Mouse (Mus musculus) c-Kit-positive CD71-negative TER-119-negative erythroid progenitor cells, embryonic 14.5 days (primary cell): ENCODE measurements around the gene Sh3rf3.
A peak's percentile ranks its signal among the peaks of the same experiment; 100 is the strongest.

Source experiments
- DNase-seq: peaks from one replicate; pipeline ENCODE4 v3.0.0-alpha.2; 2013; ENCODE audit warnings: low read depth

Sh3rf3 gene

DNA sequence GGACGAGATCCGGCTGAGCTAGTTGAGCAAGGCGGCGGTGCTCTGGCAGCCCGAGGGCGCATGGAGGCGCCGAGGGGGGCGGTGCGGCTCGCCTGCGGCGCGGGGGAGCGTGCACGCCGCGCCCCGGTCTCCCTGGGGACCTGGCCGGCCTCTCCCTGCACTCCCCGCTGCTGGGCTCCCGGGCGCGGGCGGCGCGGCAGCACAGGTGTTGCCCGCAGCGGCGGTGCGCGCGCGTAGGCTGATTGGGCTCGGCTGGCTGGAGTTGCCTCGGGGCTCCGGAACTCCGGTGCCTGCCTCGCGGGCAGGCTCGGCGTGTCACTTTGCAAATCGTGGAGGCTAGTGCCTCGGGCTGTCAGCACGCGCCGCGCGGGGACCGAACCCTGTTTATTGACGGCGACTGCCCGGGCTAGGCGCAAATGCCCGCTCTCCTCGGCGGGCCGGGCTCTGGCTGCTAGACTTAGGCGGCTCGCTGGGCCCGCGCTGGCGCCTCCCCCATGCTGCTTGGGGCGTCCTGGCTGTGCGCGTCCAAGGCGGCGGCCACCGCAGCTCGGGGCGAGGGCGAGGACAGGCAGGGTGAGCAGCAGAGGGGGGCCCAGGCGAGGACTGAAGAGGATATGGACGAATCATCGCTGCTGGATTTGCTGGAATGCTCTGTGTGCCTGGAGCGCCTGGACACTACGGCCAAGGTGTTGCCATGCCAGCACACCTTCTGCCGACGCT is at the start of gene Sh3rf3:
Gene Sh3rf3 (plus strand): TSS at position 279 of the 720 bp plus-strand sequence.
- no peak for DNase-seq

DNA sequence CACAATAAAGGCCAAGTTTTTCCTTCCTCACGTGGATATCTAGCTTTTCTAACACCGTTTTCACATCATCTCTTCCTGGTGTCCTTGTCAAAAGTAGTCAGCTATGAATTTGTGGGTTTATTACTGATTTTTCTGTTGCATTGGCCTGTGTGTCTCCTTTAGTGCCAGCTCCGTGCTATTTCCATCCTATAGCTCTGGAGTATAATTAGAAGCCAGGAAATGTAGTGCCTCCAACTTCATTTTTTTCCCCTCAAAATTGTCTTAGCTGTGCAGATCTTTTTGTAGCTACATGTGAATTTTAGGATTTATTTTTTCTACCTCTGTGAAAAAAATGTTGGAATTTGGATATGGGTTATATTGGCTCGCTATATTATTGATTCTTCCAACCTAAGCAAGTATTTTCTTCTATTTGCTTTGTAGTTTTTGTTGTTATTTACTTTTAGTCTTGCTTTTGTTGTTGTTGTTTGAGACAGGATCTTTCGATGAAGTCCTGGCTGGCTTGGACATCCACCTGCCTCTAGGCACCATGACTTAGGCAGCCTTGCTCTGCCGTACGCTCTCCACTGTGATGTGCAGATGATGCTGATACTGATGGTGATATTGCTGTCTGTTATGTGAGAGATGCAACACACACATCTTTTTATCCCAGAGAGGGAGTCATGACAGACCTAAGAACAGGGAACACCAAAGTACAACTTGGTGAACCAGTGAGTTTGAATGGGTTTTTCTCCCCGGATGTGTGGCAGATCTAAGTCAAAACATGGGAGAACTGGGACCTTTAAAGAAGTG is 24.5 kb upstream of the Sh3rf3 start:
- DNase-seq, result no peak

DNA sequence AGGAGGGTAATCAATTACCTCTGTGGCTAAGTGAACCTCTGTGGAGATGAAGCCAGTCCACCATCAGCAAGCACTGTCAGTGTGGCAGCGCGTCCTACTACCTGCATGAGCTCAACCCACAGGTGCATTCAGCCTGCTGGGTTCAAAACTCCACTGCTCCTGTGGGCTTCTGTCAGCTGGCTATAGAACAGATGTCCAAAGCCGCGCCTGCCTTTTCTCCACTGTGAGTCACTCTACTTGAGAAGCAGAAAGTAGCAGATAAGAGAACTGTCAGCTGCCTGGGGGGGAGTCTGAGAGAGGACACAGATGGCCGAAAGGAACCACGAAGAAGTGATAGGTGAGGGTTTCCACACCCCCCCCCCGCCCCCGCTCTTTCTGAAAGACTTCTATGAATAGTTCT is 15.6 kb upstream of the Sh3rf3 start:
- no peak for DNase-seq

DNA sequence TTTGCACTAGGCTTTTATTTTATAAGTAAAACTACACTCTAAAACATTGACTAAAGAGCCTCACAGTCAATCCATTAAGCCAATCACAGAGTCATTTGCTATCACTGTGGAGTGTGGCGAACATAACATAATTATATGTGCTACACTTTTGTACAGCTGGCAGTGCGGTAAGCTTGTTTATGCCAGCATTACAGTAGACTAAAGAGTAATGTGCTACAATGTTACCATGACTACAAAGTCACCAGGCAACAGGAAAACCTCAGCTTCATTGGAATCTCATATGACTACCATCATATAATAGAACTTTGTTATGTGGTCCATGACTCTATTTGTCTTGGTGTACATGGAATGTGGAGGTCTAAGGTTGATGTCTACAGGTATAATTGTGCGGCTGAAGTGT is 15.0 kb upstream of the Sh3rf3 start:
- DNase-seq, result no peak

DNA sequence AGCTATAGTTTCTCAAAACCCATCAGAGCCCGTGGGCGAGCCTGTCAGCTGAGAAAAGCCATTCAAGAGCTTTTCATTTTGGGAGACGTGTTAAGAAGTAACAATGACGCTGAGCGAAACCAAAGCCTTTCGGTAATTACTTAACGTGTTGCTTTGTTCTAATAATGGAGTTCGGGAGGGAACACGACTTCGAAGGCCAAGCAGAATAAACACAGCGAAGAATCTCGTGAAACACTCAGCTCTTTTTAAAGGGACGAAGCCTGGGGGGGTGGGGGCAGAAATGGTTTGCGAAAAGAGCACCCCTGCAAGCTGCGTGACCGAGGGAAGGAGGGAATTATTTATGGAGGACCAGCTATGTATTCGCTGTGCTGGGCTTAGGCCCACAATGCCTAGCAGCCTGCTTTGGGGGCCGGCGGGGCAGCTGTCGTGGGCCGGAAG is 12.1 kb upstream of the Sh3rf3 start:
- no peak for DNase-seq

DNA sequence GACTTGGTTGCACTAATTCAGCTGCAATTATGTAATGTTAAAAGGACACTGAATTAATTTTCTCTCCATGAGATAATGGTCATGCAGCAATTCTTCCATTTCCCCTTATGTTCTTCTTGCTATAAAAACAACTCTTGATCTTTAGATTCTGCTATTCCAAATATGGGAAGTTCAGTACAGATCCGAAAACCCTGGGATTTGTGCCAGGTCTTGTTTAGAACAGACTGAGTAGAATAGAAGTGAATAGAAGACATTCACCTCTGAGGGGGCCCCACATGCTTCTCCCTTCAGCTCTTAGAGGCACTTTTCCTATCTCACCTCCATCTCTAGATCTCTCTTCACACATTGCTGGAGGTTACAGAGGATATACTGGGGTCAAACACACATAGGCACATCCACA is 10.8 kb upstream of the Sh3rf3 start:
- DNase-seq, result no peak

DNA sequence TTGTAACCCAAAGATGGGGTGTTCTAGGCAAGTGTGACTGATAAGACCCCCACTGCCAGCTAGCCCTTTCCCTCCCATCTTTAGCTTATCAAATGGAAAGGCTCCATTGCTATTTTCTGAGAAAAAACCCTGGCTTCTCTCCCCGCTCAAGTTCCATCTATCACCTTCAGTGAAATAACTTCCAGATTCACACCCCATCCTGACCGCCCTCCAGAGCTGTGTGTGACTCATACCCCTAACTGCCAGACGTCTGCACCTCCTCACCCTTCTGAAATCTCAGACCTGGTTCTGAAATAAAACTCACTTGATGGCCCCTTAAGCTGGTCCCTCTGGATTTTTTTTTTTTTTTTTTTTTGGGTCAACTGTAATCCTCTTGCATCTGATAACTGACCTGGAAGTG is 5.2 kb upstream of the Sh3rf3 start:
- no peak for DNase-seq

DNA sequence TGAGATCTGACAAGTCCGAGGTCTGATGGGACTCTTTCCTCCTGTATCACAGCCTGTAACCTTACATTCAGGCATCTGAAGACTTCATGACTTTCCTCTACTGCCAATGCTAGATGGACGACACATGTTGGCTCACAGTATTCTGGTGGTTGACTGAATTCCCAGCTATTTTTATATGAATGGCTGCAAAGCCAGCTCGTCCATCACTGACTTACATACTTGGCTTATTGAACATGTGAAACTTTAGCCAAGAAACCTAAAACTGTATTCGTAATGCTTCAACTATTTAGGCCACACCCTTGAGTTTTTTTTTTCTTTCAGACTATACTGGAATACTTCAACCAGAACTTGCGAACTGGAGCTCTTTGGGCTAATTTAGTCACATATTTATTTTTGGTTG is 3.0 kb upstream of the Sh3rf3 start:
- no peak for DNase-seq

DNA sequence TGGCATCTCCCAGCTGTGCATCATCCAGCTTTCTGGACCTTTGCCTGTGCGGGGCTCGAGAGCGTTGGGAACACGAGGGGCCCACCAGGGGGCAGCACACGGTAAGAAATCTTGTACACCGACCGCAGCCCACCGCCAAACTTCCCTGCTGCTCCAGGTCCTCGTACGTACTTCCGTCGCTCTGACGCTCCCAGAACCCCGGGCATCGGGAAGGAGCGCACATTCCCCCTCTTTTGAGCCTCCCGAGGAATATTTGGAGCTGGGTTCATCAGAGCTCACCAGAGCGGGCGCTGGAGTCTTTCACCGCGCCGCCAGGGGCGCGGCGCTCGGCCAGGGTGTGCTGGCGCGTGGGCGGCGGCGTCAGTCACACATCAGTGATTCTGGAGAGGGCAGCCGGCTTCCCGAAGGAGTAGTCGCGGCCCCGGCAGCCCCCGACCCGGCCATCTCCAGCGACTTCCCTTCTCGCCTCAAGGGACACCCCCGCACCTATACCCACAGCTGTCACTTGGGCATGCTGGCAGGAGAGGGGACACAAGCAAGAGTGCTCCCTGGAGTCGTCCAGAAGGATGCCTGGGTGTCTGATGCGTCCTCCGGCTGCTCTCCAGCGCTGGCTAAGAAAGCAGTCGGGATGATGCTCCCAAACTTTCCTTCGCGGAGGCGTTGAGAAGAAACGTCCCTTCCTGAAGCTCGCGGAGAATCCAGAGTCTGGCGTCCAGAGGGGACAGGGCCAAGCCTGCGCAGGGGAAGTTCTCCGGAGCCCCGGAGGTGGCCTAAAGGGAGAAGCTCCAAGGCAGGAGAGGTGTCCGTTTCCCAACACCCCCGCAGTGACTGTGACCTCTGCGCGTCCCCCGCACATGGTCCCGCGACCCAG is 714 bp upstream of the Sh3rf3 start:
- peak; percentile 42 for DNase-seq

DNA sequence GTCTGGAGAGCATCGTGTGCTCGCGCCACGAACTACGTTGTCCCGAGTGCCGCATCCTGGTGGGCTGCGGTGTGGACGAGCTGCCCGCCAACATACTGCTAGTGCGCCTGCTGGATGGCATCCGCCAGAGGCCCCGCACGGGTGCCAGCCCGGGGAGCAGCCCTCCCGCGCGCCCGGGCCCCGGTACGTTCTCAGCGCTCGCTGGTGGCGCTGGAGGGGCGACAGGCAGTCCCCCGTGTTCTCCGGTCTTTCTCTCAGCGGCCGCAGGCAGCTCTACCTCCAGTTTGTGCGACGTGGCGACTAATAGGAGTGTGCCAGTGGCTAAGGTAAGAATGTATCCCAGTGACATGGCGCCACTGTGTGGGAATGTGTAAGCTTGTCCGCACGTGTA is 637 bp downstream of the Sh3rf3 start:
- DNase-seq, result no peak

DNA sequence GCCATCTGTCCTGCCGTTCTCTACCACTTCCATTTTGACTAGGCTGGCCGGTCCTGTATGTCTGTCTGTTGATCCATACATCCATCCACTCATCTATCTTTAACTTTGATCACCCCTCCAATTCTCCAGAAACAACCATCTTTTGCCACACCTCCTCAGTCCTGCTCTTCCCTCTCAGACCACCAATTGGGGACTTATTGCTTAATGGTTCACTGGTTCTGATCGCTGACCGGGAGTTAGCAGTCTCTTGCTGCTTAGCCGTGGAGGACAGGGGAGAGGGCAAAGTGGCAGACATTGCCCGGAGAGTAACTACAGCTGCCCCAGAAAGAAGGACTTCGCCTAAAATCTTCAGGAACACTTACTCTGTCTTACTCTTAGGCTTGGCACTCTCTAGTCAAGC is 1.3 kb downstream of the Sh3rf3 start:
- DNase-seq, result no peak

DNA sequence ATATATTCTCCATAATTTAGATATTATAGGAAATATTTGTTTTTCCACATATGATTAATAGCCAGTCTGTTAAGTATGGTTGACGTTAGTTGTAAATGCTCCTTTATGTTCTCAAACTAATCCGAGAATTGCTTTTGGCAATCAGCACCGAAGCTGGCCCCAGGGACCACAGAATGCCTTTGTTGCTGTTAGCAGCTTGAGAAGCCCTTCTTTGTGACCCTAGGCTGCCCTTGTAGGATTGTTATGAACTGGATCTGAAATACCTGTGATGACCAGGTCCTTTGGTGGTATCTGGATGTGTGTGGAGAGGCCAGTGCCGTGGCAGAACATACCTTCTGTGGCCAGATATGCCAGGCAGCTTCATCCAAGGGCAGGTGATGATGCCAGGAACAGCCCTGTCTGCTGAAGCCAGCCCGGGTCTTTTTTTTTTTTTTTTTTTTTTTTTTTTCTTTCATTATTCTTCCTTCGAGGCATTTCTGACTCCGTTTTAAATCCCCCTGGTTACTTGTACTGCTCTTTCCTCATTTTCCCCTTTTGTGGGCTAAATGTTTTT is 10.9 kb downstream of the Sh3rf3 start:
- DNase-seq, result no peak

DNA sequence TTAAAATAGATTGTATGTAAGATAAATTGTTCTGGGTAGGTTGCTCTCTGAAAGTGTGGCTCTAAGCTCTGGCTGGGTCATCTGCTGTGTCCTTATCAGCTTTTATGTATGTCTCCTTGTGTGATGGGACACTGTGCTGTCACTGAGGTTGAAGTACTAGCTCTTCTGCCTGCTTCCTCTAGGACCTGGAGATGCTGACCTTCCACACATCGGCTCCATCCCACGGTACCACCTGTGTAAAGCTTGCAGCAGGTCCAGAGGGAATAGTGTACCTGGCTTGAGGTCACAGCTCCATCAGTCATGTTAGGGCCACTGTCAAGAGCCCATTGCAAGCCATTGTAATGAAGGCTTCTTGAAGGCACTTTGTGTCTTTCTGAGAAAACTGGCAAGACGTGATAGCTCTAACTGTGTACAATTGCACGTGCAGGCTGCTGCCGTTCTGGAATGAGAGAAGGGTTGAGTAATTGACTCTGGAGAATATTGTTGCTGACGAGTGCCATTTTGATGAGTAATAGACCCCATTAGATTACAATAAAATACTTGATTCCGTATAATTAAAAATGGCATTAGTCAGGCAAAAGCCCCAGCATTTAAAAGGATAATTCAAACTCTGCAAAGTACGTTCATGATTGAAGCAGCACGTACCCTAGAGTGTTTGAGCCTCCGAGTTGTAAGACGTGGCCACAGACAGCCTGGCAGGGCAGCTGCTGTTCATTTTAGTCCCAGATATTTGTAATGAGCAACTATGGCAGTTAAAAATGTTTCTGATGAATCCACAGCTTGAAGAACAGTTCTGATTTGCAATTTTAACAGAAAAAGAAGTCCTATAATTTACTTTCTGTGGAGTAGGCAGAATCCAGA is 16.3 kb downstream of the Sh3rf3 start:
- no peak for DNase-seq

DNA sequence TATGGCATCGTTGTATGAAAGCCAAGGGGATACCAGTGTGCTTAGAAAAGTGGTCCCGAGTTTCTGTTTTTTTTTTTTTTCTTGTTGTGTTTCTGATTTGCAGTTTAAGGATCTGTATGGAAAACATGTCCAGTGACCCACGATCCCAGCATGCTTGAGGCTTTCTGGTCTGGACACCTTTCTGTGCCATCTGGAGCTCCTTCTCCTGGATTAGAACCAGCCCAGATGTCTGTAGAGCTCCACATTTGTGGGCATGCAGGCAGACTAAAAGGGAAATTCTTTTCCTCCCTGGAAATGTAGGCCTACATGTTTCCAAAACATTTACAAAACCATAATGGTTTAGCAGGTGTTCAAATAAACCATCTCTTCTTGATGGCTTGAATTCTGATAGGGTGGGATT is 20.0 kb downstream of the Sh3rf3 start:
- DNase-seq, result no peak

DNA sequence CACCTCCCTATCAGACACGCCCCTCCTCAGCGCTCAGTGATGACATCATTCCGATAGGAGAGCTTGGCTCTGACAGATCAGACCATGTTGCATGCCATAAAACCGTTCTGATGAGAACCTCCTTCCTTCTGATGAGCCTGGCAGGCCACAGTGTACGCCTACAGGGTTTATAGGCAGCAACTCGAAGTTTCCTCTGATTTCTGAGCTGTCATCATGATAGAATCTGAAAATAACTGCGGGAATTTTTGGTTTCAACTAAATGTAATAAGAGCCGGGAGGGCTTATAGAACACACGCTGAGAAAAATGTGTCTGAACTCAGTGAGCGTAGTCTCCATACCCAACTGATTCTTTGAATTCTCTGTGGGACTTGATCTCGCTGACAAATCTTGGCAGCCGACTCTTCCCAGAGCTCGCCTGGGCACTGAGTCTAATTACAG is 20.6 kb downstream of the Sh3rf3 start:
- DNase-seq, result no peak

DNA sequence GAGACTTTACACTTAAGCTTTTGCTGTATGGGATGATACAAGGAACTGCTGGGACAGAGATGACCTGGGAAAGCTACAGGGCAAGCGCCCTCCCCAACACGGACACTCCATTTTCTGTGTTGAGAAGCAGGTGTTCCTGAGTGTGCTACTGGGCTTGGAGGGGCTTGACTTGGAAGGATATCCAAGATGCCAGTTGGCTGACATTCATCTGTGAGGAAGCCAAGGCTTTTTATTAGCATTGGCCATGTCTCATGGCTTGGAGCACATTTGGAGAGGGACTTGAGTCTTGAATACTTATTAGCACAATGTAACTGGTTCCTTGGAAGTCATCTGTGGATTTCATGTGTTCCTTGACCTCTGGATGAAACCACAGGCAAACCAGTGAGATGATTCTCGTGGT is 23.2 kb downstream of the Sh3rf3 start:
- DNase-seq, result no peak

DNA sequence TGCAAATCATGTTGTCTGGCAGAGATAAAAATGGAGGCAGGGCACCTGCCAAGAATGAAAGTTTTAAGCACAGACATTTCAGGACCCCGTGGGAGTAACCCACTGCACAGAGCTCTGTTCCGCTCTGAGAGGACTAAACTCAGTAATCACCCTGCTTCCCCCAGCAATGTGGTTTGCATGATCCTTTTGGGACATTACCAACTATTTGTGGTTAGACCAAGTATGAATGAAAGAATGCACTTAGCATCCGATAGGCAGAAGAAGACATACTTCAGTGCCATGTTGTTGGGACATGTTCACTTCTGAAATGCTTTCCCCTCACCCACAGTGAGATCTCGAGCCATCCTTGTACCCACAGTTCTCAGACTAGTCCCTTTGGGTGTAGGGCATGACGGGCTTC is 24.3 kb downstream of the Sh3rf3 start:
- DNase-seq, result no peak

DNA sequence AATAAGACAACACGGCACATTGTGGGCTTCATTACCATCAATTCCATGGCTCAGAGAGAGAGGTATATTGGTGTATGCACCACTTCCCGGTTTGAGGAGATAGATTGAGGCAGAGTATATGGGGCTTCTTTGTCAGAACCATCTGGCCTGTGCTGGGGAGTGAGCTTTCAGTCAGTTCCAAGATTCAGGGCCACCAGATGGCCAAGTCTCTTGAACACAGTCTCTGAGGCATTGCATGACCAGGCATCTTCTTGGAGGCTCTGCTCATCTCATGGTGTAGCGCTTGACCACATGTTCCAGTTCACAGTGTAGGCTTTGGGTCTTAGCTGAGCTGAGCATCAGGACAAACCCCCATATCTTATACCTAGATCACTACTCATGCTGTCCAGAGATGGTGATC is 28.8 kb downstream of the Sh3rf3 start:
- DNase-seq, result no peak

DNA sequence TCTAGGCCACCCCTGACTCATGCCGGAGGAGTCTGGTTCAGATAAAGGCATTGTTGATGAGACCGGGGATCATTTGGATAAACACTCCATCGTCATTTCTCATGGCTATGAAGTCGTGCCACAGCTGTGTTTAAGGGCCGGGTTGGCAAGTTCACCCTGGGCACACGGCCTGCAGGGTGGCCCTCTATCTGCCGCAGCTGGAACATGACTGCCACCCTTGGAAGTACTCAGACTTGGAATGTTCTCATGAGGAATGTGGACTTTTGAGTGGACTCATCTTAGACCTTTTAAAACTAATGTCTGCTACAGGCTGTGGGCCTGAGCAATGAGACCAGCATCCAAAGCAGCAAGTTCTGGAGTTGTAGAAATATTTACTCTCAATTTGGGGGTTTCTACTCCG is 29.9 kb downstream of the Sh3rf3 start:
- no peak for DNase-seq

DNA sequence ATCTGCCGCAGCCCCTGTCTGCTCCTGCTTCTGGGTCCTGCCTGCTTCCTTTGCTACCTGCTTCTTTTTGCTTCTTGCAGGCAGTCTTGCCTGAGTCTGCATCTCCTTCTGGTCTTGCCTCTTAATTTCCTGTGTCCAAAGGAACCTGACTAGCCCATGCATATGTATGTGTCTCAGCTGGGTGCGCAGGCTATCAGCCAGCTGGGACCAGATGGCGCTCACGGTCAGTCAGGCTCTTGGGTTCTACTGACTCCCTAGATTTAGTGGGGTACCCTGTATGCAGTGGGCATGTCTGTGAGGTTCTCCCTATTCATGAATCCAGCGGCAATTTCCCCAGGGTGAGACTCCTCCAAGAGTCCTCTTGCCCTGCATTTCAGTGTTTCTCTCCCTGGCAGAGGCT is 35.0 kb downstream of the Sh3rf3 start:
- DNase-seq, result no peak

DNA sequence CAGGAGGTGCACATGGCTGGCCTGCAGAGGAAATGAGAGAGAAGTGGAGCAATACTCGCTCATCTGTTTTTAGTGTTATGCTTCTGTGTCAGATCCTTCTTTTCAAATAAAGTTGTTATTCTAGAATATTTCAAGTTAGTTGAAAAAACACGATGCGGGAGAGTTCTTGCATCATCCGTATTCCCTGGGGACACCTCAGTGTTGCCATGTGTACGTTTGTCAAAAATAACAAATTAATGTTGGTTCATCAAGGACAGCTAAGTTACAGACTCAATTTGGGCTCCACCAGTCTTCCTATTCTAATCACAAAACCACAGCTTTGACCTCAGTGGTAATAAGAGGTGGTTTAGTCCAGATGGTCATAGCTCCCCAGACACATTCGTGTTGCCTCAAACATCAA is 35.4 kb downstream of the Sh3rf3 start:
- DNase-seq, result no peak
